Mouse (Mus musculus) liver, embryonic 12.5 days (tissue): ENCODE measurements around the gene Tmem121. TPM values are rescaled to one million over a fixed set of nuclear protein-coding genes. Genes with fewer than 3 reads are reported as not detected.
"Not testable (repeated sequence)": the region's sequence is repeated elsewhere in the genome, so short reads cannot be mapped to it uniquely, and the experiment has no call there.

Experiments used
- ATAC-seq: fragments of 200-750 bp; cut with Nextera tagmentation; 2 replicates; pipeline ENCODE4 v1.8.0; 2017; ENCODE audit warnings: moderate number of reproducible peaks, mild to moderate bottlenecking, moderate library complexity
- H3K27ac ChIP-seq: fragments of 300-500 bp; sonication (generic); 2 replicates; pipeline ENCODE4 v1.5.1; 2016; ENCODE audit warnings: mild to moderate bottlenecking
- H3K27me3 ChIP-seq: fragments of 300-500 bp; sonication (generic); replicated peaks from 2 replicates; pipeline ENCODE4 v1.6.1; 2016; ENCODE audit warnings: mild to moderate bottlenecking, moderate library complexity
- H3K36me3 ChIP-seq: fragments of 300-500 bp; sonication (generic); 2 replicates; pipeline ENCODE4 v1.6.1; 2016; ENCODE audit warnings: mild to moderate bottlenecking, moderate library complexity
- H3K4me1 ChIP-seq: fragments of 300-500 bp; sonication (generic); 2 replicates; pipeline ENCODE4 v1.6.1; 2016
- H3K4me2 ChIP-seq: fragments of 300-500 bp; sonication (generic); 2 replicates; pipeline ENCODE4 v1.6.1; 2016; ENCODE audit warnings: mild to moderate bottlenecking, moderate library complexity
- H3K4me3 ChIP-seq: fragments of 300-500 bp; sonication (generic); 2 replicates; pipeline ENCODE4 v1.5.1; 2016; ENCODE audit warnings: mild to moderate bottlenecking, moderate library complexity
- H3K9ac ChIP-seq: fragments of 300-500 bp; sonication (generic); 2 replicates; pipeline ENCODE4 v1.6.1; 2016; ENCODE audit warnings: mild to moderate bottlenecking, moderate library complexity
- H3K9me3 ChIP-seq: fragments of 300-500 bp; sonication (generic); replicated peaks from 2 replicates; pipeline ENCODE4 v1.6.1; 2016; ENCODE audit warnings: mild to moderate bottlenecking, moderate library complexity
- WGBS: fragments of 180-500 bp; shearing (Covaris S2); methylation state at CpG from one replicate; pipeline ENCODE4 v1.1.7; 2016; ENCODE audit not compliant: insufficient replicate concordance; 5-methylcytosine and 5-hydroxymethylcytosine counted together
- polyA plus RNA-seq: library from polyadenylated mRNA; unstranded; fragments of >200 nt; fragmentation: Nextera tagmentation; extraction: Ambion mirVana; gene quantifications from 2 replicates; pipeline ENCODE4 v1.2.1, GENCODE M21; 2016

Gene Tmem121
- polyA plus RNA-seq, 1 experiment from 2014 or later = 1.2 TPM

- not testable (repeated sequence) for H3K27ac ChIP-seq, ATAC-seq, H3K4me3 ChIP-seq, H3K4me2 ChIP-seq, H3K9me3 ChIP-seq, H3K9ac ChIP-seq, H3K4me1 ChIP-seq, H3K36me3 ChIP-seq, H3K27me3 ChIP-seq
- 66% methylated on average over 6 of the region's 6 CpGs for WGBS
Observed at GRCm38 (mm10) chr12:113231551-113232263, 46.0 kb downstream of the Tmem121 start.

DNA sequence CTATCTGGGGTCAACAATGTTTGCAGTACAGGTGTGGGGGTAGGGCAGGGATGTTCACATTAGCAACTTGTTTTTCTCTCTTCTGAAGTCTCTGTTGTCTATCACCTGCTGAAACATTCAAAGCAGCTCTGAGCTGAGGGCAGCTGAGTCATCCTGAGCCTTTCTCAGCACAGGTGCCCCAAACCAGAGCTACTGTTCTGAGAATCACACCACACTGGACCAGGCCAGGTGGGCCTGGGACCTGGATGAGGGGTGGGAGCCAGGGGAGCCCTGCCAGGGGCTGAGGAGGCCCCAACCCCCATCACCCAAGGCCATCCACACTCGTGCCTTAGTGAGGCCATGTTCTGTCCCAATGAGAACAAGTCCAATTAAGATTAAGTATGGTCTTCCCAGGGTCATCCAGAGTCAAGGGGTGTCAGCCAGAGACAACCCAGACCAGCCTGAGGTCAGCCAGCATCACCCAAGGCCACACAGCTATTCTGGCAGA is 46.6 kb downstream of the Tmem121 start:
- H3K9me3 ChIP-seq, H3K36me3 ChIP-seq, ATAC-seq, H3K4me3 ChIP-seq, H3K4me1 ChIP-seq, H3K27ac ChIP-seq, H3K9ac ChIP-seq, H3K27me3 ChIP-seq, H3K4me2 ChIP-seq: not testable (repeated sequence)
- 38% methylated on average over 1 of the region's 1 CpGs for WGBS

Other genes starting within 250 kb of the Tmem121 start
- gene Nudt14, start 243.8 kb upstream of the Tmem121 start, polyA plus RNA-seq = 21.4 and 21.7 TPM in 2 replicates
- 9.2 and 10.1 TPM in 2 replicates for gene Btbd6, start 209.4 kb upstream of the Tmem121 start, polyA plus RNA-seq
- 46.2 and 47.1 TPM in 2 replicates for gene Brf1, start 185.2 kb upstream of the Tmem121 start, polyA plus RNA-seq
- 8.3 and 9.6 TPM in 2 replicates for gene Pacs2, start 171.4 kb upstream of the Tmem121 start, polyA plus RNA-seq
- gene Tex22, start 111.4 kb upstream of the Tmem121 start, polyA plus RNA-seq = not detected in 2 replicates
- gene Mta1, start 87.7 kb upstream of the Tmem121 start, polyA plus RNA-seq = 7.2 and 7.7 TPM in 2 replicates
- gene Crip2, start 45.7 kb upstream of the Tmem121 start, polyA plus RNA-seq = 52.1 and 53.5 TPM in 2 replicates
- gene Crip1, start 39.6 kb upstream of the Tmem121 start, polyA plus RNA-seq = 96.9 and 99.8 TPM in 2 replicates
- 18.3 and 18.5 TPM in 2 replicates for gene Tedc1, start 29.5 kb upstream of the Tmem121 start, polyA plus RNA-seq